9 mouse cellular contexts compared by ENCODE assay signal in genomic region chr3:116033871-116034222, GRCm38 (mm10). TPM values are rescaled to one million over a fixed set of nuclear protein-coding genes. Genes with fewer than 3 reads are reported as not detected.
A peak's percentile ranks its signal among the peaks of the same experiment; 100 is the strongest.
DNase-seq lines count a peak whose midpoint lies in the region; ATAC-seq and TF ChIP-seq lines count a peak whose summit lies in the region.
"Had no signal": no experiment of that assay in that cellular context is flagged by ENCODE, and none has a peak within 500 bp of the region (broad histone marks: within the 10 kb centered on the region; RNA-seq: fewer than 3 reads in every experiment).

No protein-coding gene starts in this region.

- H3K27me3 ChIP-seq in forebrain, embryonic 14.5 days (replicated peaks; ENCODE audit: control insufficient read depth, insufficient read depth, low read length), result no peaks in the 10 kb centered on the region
- H3K27me3 ChIP-seq in limb, embryonic 14.5 days (ENCODE audit: control insufficient read depth, insufficient read depth, low read length), result no peaks in the 10 kb centered on the region

- no peaks in the 10 kb centered on the region for H3K4me1 ChIP-seq in forebrain, embryonic 14.5 days (ENCODE audit: control insufficient read depth, insufficient read depth, low read length)
- H3K4me1 ChIP-seq in limb, embryonic 14.5 days (ENCODE audit: control insufficient read depth, insufficient read depth, low read length), result no peaks in the 10 kb centered on the region

- no peak overlapping the region for H3K4me2 ChIP-seq in forebrain, embryonic 14.5 days (ENCODE audit: low read length)
- no peak overlapping the region for H3K4me2 ChIP-seq in limb, embryonic 14.5 days (replicated peaks; ENCODE audit: low read depth, low read length, severe bottlenecking)

- no peak for DNase-seq in left cerebral cortex, adult 2 months (ENCODE audit: extremely low spot score in 1 of 2, low spot score in 2 of 2)
- DNase-seq in left cerebral cortex, adult 11 months (ENCODE audit: low spot score), result no peak
- peak; percentile 63 for DNase-seq in R1 (ENCODE audit: low read depth, low spot score)
- peak; percentile 89 for DNase-seq in forebrain, embryonic 14.5 days (ENCODE audit: low spot score)
- peak; percentile 86 for DNase-seq in limb, embryonic 14.5 days (ENCODE audit: low spot score)
- DNase-seq in T-cell, adult 2 months (ENCODE audit: low spot score), result no peak
- no peak for DNase-seq in thymus, postnatal 10 days (ENCODE audit: low spot score in 2 of 2)
- no peak for DNase-seq in thymus, postnatal 25 days

- H3K9ac ChIP-seq in forebrain, embryonic 14.5 days (ENCODE audit: low read length), result no peak overlapping the region
- H3K9ac ChIP-seq in limb, embryonic 14.5 days (ENCODE audit: low read depth, low read length, severe bottlenecking), result no peak overlapping the region

- H3K4me3 ChIP-seq in left cerebral cortex, adult 2 months, result no peak overlapping the region
- H3K4me3 ChIP-seq in forebrain, embryonic 14.5 days (ENCODE audit: low read depth, low read length), result no peak overlapping the region
- no peak overlapping the region for H3K4me3 ChIP-seq in limb, embryonic 14.5 days (replicated peaks; ENCODE audit: low read length)

- H3K27ac ChIP-seq in left cerebral cortex, adult 2 months, result no peak overlapping the region
- H3K27ac ChIP-seq in forebrain, embryonic 14.5 days (ENCODE audit: low read depth, low read length), result no peak overlapping the region
- H3K27ac ChIP-seq in limb, embryonic 14.5 days (replicated peaks; ENCODE audit: low read depth, low read length), result no peak overlapping the region
- H3K27ac ChIP-seq: macrophage had no signal

- no peaks in the 10 kb centered on the region for H3K36me3 ChIP-seq in forebrain, embryonic 14.5 days (ENCODE audit: control insufficient read depth, insufficient read depth, low read length)
- H3K36me3 ChIP-seq in limb, embryonic 14.5 days (ENCODE audit: control insufficient read depth, insufficient read depth, low read length), result no peaks in the 10 kb centered on the region

- TF ChIP-seq POLR2A in limb, embryonic 14.5 days (IDR thresholded peaks at IDR 0.05; ENCODE audit: borderline replicate concordance, extremely low read depth, insufficient read depth, insufficient read length), result no peak

- H3K9me3 ChIP-seq in forebrain, embryonic 14.5 days (replicated peaks; ENCODE audit: control insufficient read depth, low read length), result no peaks in the 10 kb centered on the region
- no peaks in the 10 kb centered on the region for H3K9me3 ChIP-seq in limb, embryonic 14.5 days (ENCODE audit: control insufficient read depth, low read length)

- peak; percentile 75 for ATAC-seq in forebrain, embryonic 14.5 days
- peak; percentile 30 for ATAC-seq in limb, embryonic 14.5 days (ENCODE audit: low FRiP score, low read depth)

- TF ChIP-seq CTCF in left cerebral cortex, adult 2 months (IDR thresholded peaks at IDR 0.05), result peak; percentile 74

- WGBS in forebrain, embryonic 14.5 days, result 57% methylated on average over 3 of the region's 3 CpGs
- 50% methylated on average over 3 of the region's 3 CpGs for WGBS in limb, embryonic 14.5 days

- intact Hi-C loops in left cerebral cortex, adult 2 months (cut with DNase I), result loop anchor here (1.0 to 5.0 kb wide), 2 partner anchors 293 to 473 kb away; partner anchors contain the start of gene Rtca

RNA-seq across cellular contexts. Expression of gene Extl2, which starts 26.6 kb away (rescaled TPM):
- total RNA-seq in left cerebral cortex, adult 2 months (2021), result 10 to 100 TPM; 70.4 to 73.0 TPM
- polyA plus RNA-seq in forebrain, embryonic 14.5 days (2014; fragmentation: Nextera tagmentation; extraction: Ambion mirVana), result 29.9 and 31.4 TPM in 2 replicates
- 8.6 and 9.2 TPM in 2 replicates for polyA plus RNA-seq in limb, embryonic 14.5 days (2012; rRNA removed)
- 19.4 and 20.1 TPM in 2 replicates for polyA plus RNA-seq in limb, embryonic 14.5 days (2014; fragmentation: Nextera tagmentation; extraction: Ambion mirVana)

RNA-seq across cellular contexts. Expression of gene Slc30a7, which starts 26.6 kb away (rescaled TPM):
- total RNA-seq in left cerebral cortex, adult 2 months (2021), result 10 to 100 TPM; 22.3 to 25.3 TPM
- 22.2 and 23.1 TPM in 2 replicates for polyA plus RNA-seq in forebrain, embryonic 14.5 days (2014; fragmentation: Nextera tagmentation; extraction: Ambion mirVana)
- polyA plus RNA-seq in limb, embryonic 14.5 days (2012; rRNA removed), result 34.3 and 38.1 TPM in 2 replicates
- 39.8 and 43.9 TPM in 2 replicates for polyA plus RNA-seq in limb, embryonic 14.5 days (2014; fragmentation: Nextera tagmentation; extraction: Ambion mirVana)

Comparison
In these comparisons a context has a peak if more than half of its experiments do, and no peak if none do; other contexts are left out.
1. DNase-seq: peak in R1 (single experiment), forebrain, embryonic 14.5 days (single experiment) and limb, embryonic 14.5 days (single experiment); none in left cerebral cortex, adult 2 months (0 of 2), left cerebral cortex, adult 11 months (single experiment), T-cell, adult 2 months (single experiment), thymus, postnatal 10 days (0 of 2) and thymus, postnatal 25 days (single experiment).